Mouse (Mus musculus) heart, embryonic 11.5 days (tissue): ENCODE measurements around the gene Exoc6. TPM values are rescaled to one million over a fixed set of nuclear protein-coding genes. Genes with fewer than 3 reads are reported as not detected.

Experiments
- ATAC-seq: fragments of 200-750 bp; cut with Nextera tagmentation; replicated peaks from 2 replicates; pipeline ENCODE4 v1.8.0; 2017; ENCODE audit warnings: moderate library complexity; ENCODE audit not compliant: insufficient number of reproducible peaks, low FRiP score, low TSS enrichment
- H3K27ac ChIP-seq: fragments of 300-500 bp; sonication (generic); 2 replicates; pipeline ENCODE4 v1.5.1; 2014; ENCODE audit warnings: mild to moderate bottlenecking, low read depth, low read length
- H3K27me3 ChIP-seq: fragments of 300-500 bp; sonication (generic); 2 replicates; pipeline ENCODE4 v1.6.1; 2014; ENCODE audit warnings: mild to moderate bottlenecking, low read length, mixed read lengths; ENCODE audit not compliant: control insufficient read depth, insufficient read depth
- H3K36me3 ChIP-seq: fragments of 300-500 bp; sonication (generic); 2 replicates; pipeline ENCODE4 v1.6.1; 2014; ENCODE audit warnings: mild to moderate bottlenecking, low read length, moderate library complexity, mixed read lengths; ENCODE audit not compliant: control insufficient read depth, insufficient read depth
- H3K4me1 ChIP-seq: fragments of 300-500 bp; sonication (generic); 2 replicates; pipeline ENCODE4 v1.6.1; 2014; ENCODE audit warnings: low read length; ENCODE audit not compliant: control insufficient read depth, insufficient read depth
- H3K4me2 ChIP-seq: fragments of 300-500 bp; sonication (generic); 2 replicates; pipeline ENCODE4 v1.6.1; 2014; ENCODE audit warnings: mild to moderate bottlenecking, moderate library complexity
- H3K4me3 ChIP-seq: fragments of 300-500 bp; sonication (generic); 2 replicates; pipeline ENCODE4 v1.5.1; 2014; ENCODE audit warnings: low read depth, low read length
- H3K9ac ChIP-seq: fragments of 300-500 bp; sonication (generic); 2 replicates; pipeline ENCODE4 v1.6.1; 2014; ENCODE audit warnings: mild to moderate bottlenecking, low read depth, low read length, moderate library complexity
- H3K9me3 ChIP-seq: fragments of 300-500 bp; sonication (generic); replicated peaks from 2 replicates; pipeline ENCODE4 v1.6.1; 2016; ENCODE audit warnings: low read length; ENCODE audit not compliant: control insufficient read depth
- WGBS: fragments of 180-500 bp; shearing (Covaris S2); extraction: QIAGEN DNeasy Blood & Tissue Kit; methylation state at CpG from one replicate; pipeline ENCODE4 v1.1.7; 2014; ENCODE audit not compliant: insufficient replicate concordance; 5-methylcytosine and 5-hydroxymethylcytosine counted together
- polyA plus RNA-seq: library from polyadenylated mRNA; unstranded; fragments of >200 nt; fragmentation: Nextera tagmentation; extraction: Ambion mirVana; gene quantifications from 2 replicates; pipeline ENCODE4 v1.2.1, GENCODE M21; 2014

The Exoc6 gene
- polyA plus RNA-seq, 1 experiment from 2014 or later = 22.3 TPM

- no peaks in the 10 kb centered on the region for H3K4me1 ChIP-seq
- no peak for ATAC-seq
- H3K9me3 ChIP-seq = no peaks in the 10 kb centered on the region
- H3K9ac ChIP-seq = no peak overlapping the region
- H3K36me3 ChIP-seq = no peaks in the 10 kb centered on the region; the same call in 1 of the 2 replicates
- no peak overlapping the region for H3K4me2 ChIP-seq
- no peaks in the 10 kb centered on the region for H3K27me3 ChIP-seq
- no peak overlapping the region for H3K4me3 ChIP-seq
- no peak overlapping the region for H3K27ac ChIP-seq
- 49% methylated on average over 4 of the region's 4 CpGs for WGBS
Measured at GRCm38 (mm10) chr19:37579607-37580006, 29.4 kb downstream of the Exoc6 start.

- no peaks in the 10 kb centered on the region for H3K4me1 ChIP-seq
- no peak overlapping the region for H3K9ac ChIP-seq
- H3K27ac ChIP-seq = no peak overlapping the region
- no peaks in the 10 kb centered on the region; the same call in 1 of the 2 replicates for H3K36me3 ChIP-seq
- H3K4me3 ChIP-seq = no peak overlapping the region
- H3K4me2 ChIP-seq = no peak overlapping the region
- H3K9me3 ChIP-seq = no peaks in the 10 kb centered on the region
- WGBS = 86% methylated on average over 6 of the region's 6 CpGs
- H3K27me3 ChIP-seq = no peaks in the 10 kb centered on the region
- ATAC-seq = no peak
Measured at GRCm38 (mm10) chr19:37580438-37580837, 30.2 kb downstream of the Exoc6 start.

GRCm38 (mm10) chr19:37585210-37585609, 35.0 kb downstream of the Exoc6 start:
- ATAC-seq = no peak
- Histone ChIP-seq H3K9me3 (no peaks in the 10 kb centered on the region), H3K9ac (no peak overlapping the region), H3K4me3 (no peak overlapping the region), H3K36me3 (no peaks in the 10 kb centered on the region; the same call in 1 of the 2 replicates), H3K4me2 (no peak overlapping the region), H3K4me1 (no peaks in the 10 kb centered on the region), H3K27me3 (no peaks in the 10 kb centered on the region), H3K27ac (no peak overlapping the region)
- 63% methylated on average over 14 of the region's 14 CpGs for WGBS

GRCm38 (mm10) chr19:37585684-37586083, 35.5 kb downstream of the Exoc6 start:
- no peak overlapping the region for H3K4me3 ChIP-seq
- no peaks in the 10 kb centered on the region for H3K4me1 ChIP-seq
- no peaks in the 10 kb centered on the region; the same call in 1 of the 2 replicates for H3K36me3 ChIP-seq
- H3K9ac ChIP-seq = no peak overlapping the region
- ATAC-seq = no peak
- 83% methylated on average over 8 of the region's 8 CpGs for WGBS
- H3K4me2 ChIP-seq = no peak overlapping the region
- no peaks in the 10 kb centered on the region for H3K27me3 ChIP-seq
- H3K9me3 ChIP-seq = no peaks in the 10 kb centered on the region
- H3K27ac ChIP-seq = no peak overlapping the region

- Histone ChIP-seq H3K27ac (no peak overlapping the region), H3K4me3 (no peak overlapping the region), H3K4me1 (no peaks in the 10 kb centered on the region), H3K4me2 (no peak overlapping the region), H3K36me3 (no peaks in the 10 kb centered on the region), H3K9ac (no peak overlapping the region), H3K27me3 (no peaks in the 10 kb centered on the region), H3K9me3 (no peaks in the 10 kb centered on the region)
- WGBS = 90% methylated on average over 7 of the region's 7 CpGs
- ATAC-seq = no peak
Measured at GRCm38 (mm10) chr19:37590544-37590943, 40.3 kb downstream of the Exoc6 start.

GRCm38 (mm10) chr19:37601968-37602848, 52.0 kb downstream of the Exoc6 start:
- Histone ChIP-seq H3K9me3 (no peaks in the 10 kb centered on the region), H3K9ac (peak overlapping the region; percentile 34; the same call in 1 of the 2 replicates), H3K36me3 (no peaks in the 10 kb centered on the region), H3K27me3 (no peaks in the 10 kb centered on the region), H3K27ac (no peak overlapping the region), H3K4me2 (peak overlapping the region; percentile 49), H3K4me1 (no peaks in the 10 kb centered on the region), H3K4me3 (peak overlapping the region; percentile 12; the same call in 1 of the 2 replicates)
- no peak for ATAC-seq
- 35% methylated on average over 22 of the region's 22 CpGs for WGBS

- no peak for ATAC-seq
- no peak overlapping the region for H3K27ac ChIP-seq
Measured at GRCm38 (mm10) chr19:37609991-37610390, 59.8 kb downstream of the Exoc6 start.

GRCm38 (mm10) chr19:37612893-37613292, 62.7 kb downstream of the Exoc6 start:
- H3K4me1 ChIP-seq = no peaks in the 10 kb centered on the region; the same call in 1 of the 2 replicates
- H3K36me3 ChIP-seq = no peaks in the 10 kb centered on the region; the same call in 1 of the 2 replicates
- H3K4me3 ChIP-seq = no peak overlapping the region

More at GRCm38 (mm10) chr19:37609991-37610390, 59.8 kb downstream of the Exoc6 start:
- Histone ChIP-seq H3K4me1 (no peaks in the 10 kb centered on the region), H3K4me3 (no peak overlapping the region), H3K9me3 (no peaks in the 10 kb centered on the region), H3K4me2 (no peak overlapping the region), H3K36me3 (no peaks in the 10 kb centered on the region; the same call in 1 of the 2 replicates), H3K9ac (no peak overlapping the region), H3K27me3 (no peaks in the 10 kb centered on the region)
- WGBS = 62% methylated on average over 7 of the region's 7 CpGs

More at GRCm38 (mm10) chr19:37612893-37613292, 62.7 kb downstream of the Exoc6 start:
- no peak for ATAC-seq
- WGBS = 88% methylated on average over 7 of the region's 7 CpGs
- Histone ChIP-seq H3K9me3 (no peaks in the 10 kb centered on the region), H3K9ac (no peak overlapping the region), H3K27ac (no peak overlapping the region), H3K27me3 (no peaks in the 10 kb centered on the region), H3K4me2 (no peak overlapping the region)
